Mouse (Mus musculus) heart, embryonic 14.5 days (tissue): ENCODE data around the gene Vmn1r208. TPM values are rescaled to one million over a fixed set of nuclear protein-coding genes. Genes with fewer than 3 reads are reported as not detected.
"Not testable (repeated sequence)": the region's sequence is repeated elsewhere in the genome, so short reads cannot be mapped to it uniquely, and the experiment has no call there.

ENCODE experiments used
- ATAC-seq: fragments of 200-750 bp; cut with Nextera tagmentation; 2 replicates; pipeline ENCODE4 v1.8.0; 2017; ENCODE audit warnings: low read depth, moderate TSS enrichment; ENCODE audit not compliant: insufficient number of reproducible peaks, insufficient read depth, low FRiP score
- H3K27ac ChIP-seq, 2 experiments: fragments of 200-500 bp in 1 of 2; fragments of 300-500 bp in 1 of 2; sonication (generic) in 1 of 2; replicated peaks in 1 of 2; 2 replicates each; pipeline ENCODE4 v1.5.1; 2012 to 2014; ENCODE audit warnings: low read depth in 2 of 2, low read length in 2 of 2, control low read depth in 1 of 2, mild to moderate bottlenecking in 1 of 2, mixed read lengths in 1 of 2; ENCODE audit not compliant: control insufficient read depth in 1 of 2, insufficient read depth in 1 of 2
- H3K27me3 ChIP-seq: fragments of 300-500 bp; sonication (generic); 2 replicates; pipeline ENCODE4 v1.6.1; 2014; ENCODE audit warnings: mild to moderate bottlenecking, low read length, control low read depth; ENCODE audit not compliant: control insufficient read depth, insufficient read depth
- H3K36me3 ChIP-seq: fragments of 300-500 bp; sonication (generic); 2 replicates; pipeline ENCODE4 v1.6.1; 2014; ENCODE audit warnings: mild to moderate bottlenecking, control low read depth, low read length, mixed read lengths; ENCODE audit not compliant: control insufficient read depth, insufficient read depth
- H3K4me1 ChIP-seq, 2 experiments: fragments of 200-500 bp in 1 of 2; fragments of 300-500 bp in 1 of 2; sonication (generic) in 1 of 2; 2 replicates each; pipeline ENCODE4 v1.6.1; 2012 to 2014; ENCODE audit warnings: low read length in 2 of 2, control low read depth in 1 of 2, mixed read lengths in 1 of 2; ENCODE audit not compliant: control insufficient read depth in 2 of 2, insufficient read depth in 2 of 2
- H3K4me2 ChIP-seq: fragments of 300-500 bp; sonication (generic); 2 replicates; pipeline ENCODE4 v1.6.1; 2014; ENCODE audit warnings: mild to moderate bottlenecking, low read length
- H3K4me3 ChIP-seq, 2 experiments: fragments of 200-500 bp in 1 of 2; fragments of 300-500 bp in 1 of 2; sonication (generic) in 1 of 2; 2 replicates each; pipeline ENCODE4 v1.5.1; 2012 to 2014; ENCODE audit warnings: low read length in 2 of 2, mild to moderate bottlenecking in 2 of 2, control low read depth in 1 of 2, low read depth in 1 of 2, moderate library complexity in 1 of 2; ENCODE audit not compliant: control insufficient read depth in 1 of 2, insufficient read depth in 1 of 2
- H3K9ac ChIP-seq: fragments of 300-500 bp; sonication (generic); 2 replicates; pipeline ENCODE4 v1.6.1; 2014; ENCODE audit warnings: mild to moderate bottlenecking, low read length
- H3K9me3 ChIP-seq: fragments of 300-500 bp; sonication (generic); 2 replicates; pipeline ENCODE4 v1.6.1; 2016; ENCODE audit warnings: low read length, control low read depth; ENCODE audit not compliant: control insufficient read depth
- WGBS: fragments of 180-500 bp; shearing (Covaris S2); extraction: QIAGEN DNeasy Blood & Tissue Kit; methylation state at CpG from one replicate; pipeline ENCODE4 v1.1.7; 2014; 5-methylcytosine and 5-hydroxymethylcytosine counted together
- polyA plus RNA-seq: library from polyadenylated mRNA; unstranded; fragments of >200 nt; fragmentation: Nextera tagmentation; extraction: Ambion mirVana; gene quantifications from 2 replicates; pipeline ENCODE4 v1.2.1, GENCODE M21; 2014

The Vmn1r208 gene
- polyA plus RNA-seq = not detected in 2 replicates

- H3K36me3 ChIP-seq, H3K4me1 ChIP-seq, H3K4me2 ChIP-seq, H3K4me3 ChIP-seq, H3K9ac ChIP-seq, H3K27me3 ChIP-seq, H3K27ac ChIP-seq, H3K9me3 ChIP-seq, ATAC-seq: not testable (repeated sequence)
- no CpG with 5 or more reads among the region's 7 CpGs for WGBS
Measured at GRCm38 (mm10) chr13:22777300-22777699, at the start of gene Vmn1r208. Vmn1r208 (minus strand) TSS chr13:22777400.

- H3K27ac ChIP-seq, H3K4me3 ChIP-seq, ATAC-seq, H3K27me3 ChIP-seq, H3K4me1 ChIP-seq, H3K4me2 ChIP-seq, H3K36me3 ChIP-seq, H3K9ac ChIP-seq, H3K9me3 ChIP-seq: not testable (repeated sequence)
- 76% methylated on average over 1 of the region's 1 CpGs for WGBS
Measured at GRCm38 (mm10) chr13:22821601-22822000, 44.4 kb upstream of the Vmn1r208 start.

- H3K27ac ChIP-seq, H3K4me3 ChIP-seq, H3K4me1 ChIP-seq, H3K9me3 ChIP-seq, H3K36me3 ChIP-seq, ATAC-seq, H3K4me2 ChIP-seq, H3K27me3 ChIP-seq, H3K9ac ChIP-seq: not testable (repeated sequence)
Measured at GRCm38 (mm10) chr13:22809582-22809981, 32.4 kb upstream of the Vmn1r208 start, which contains the start of gene Vmn1r209. Vmn1r209 (minus strand) TSS chr13:22809682.

- H3K4me2 ChIP-seq, H3K9me3 ChIP-seq, H3K36me3 ChIP-seq, H3K4me1 ChIP-seq, H3K9ac ChIP-seq, H3K4me3 ChIP-seq, H3K27me3 ChIP-seq, ATAC-seq, H3K27ac ChIP-seq: not testable (repeated sequence)
- 78% methylated on average over 3 of the region's 3 CpGs for WGBS
Measured at GRCm38 (mm10) chr13:22788096-22788495, 10.9 kb upstream of the Vmn1r208 start.

- H3K27ac ChIP-seq, H3K9ac ChIP-seq, H3K36me3 ChIP-seq, H3K27me3 ChIP-seq, H3K4me3 ChIP-seq, ATAC-seq, H3K4me1 ChIP-seq, H3K9me3 ChIP-seq, H3K4me2 ChIP-seq: not testable (repeated sequence)
Measured at GRCm38 (mm10) chr13:22784159-22784558, 7.0 kb upstream of the Vmn1r208 start.

GRCm38 (mm10) chr13:22771592-22771991 is 5.6 kb downstream of the Vmn1r208 start:
- H3K27me3 ChIP-seq, H3K4me3 ChIP-seq, H3K4me2 ChIP-seq, ATAC-seq, H3K9me3 ChIP-seq, H3K36me3 ChIP-seq, H3K4me1 ChIP-seq, H3K27ac ChIP-seq, H3K9ac ChIP-seq: not testable (repeated sequence)
- 77% methylated on average over 1 of the region's 2 CpGs for WGBS

- no peak overlapping the region for H3K4me2 ChIP-seq
- ATAC-seq = no peak
- no peaks in the 10 kb centered on the region for H3K4me1 ChIP-seq
- no peaks in the 10 kb centered on the region for H3K36me3 ChIP-seq
- no peaks in the 10 kb centered on the region for H3K9me3 ChIP-seq
- H3K4me3 ChIP-seq = no peak overlapping the region
- no peak overlapping the region for H3K27ac ChIP-seq
- no peak overlapping the region for H3K9ac ChIP-seq
- no peaks in the 10 kb centered on the region for H3K27me3 ChIP-seq
Measured at GRCm38 (mm10) chr13:22747524-22747923, 29.7 kb downstream of the Vmn1r208 start.

GRCm38 (mm10) chr13:22729529-22729928 is 47.7 kb downstream of the Vmn1r208 start, which contains the start of gene Vmn1r207-ps:
Vmn1r207-ps (minus strand) TSS chr13:22729629.
- not testable (repeated sequence) for H3K27me3 ChIP-seq, H3K9me3 ChIP-seq, H3K27ac ChIP-seq, H3K36me3 ChIP-seq, H3K4me3 ChIP-seq, ATAC-seq, H3K4me2 ChIP-seq, H3K4me1 ChIP-seq, H3K9ac ChIP-seq
